Mouse (Mus musculus) CH12.LX (cell line): Measurements from ENCODE around the gene Rpusd2. TPM values are rescaled to one million over a fixed set of nuclear protein-coding genes. Genes with fewer than 3 reads are reported as not detected.

Experiments
- DNase-seq: peaks from one replicate; pipeline ENCODE4 v3.0.0-alpha.2; 2013; ENCODE audit errors: extremely low read depth
- H3K27ac ChIP-seq: 2 replicates; pipeline ENCODE4 v1.5.1; 2012; ENCODE audit warnings: low read depth, mild to moderate bottlenecking, control low read depth, moderate library complexity; ENCODE audit not compliant: insufficient read depth
- H3K27me3 ChIP-seq: replicated peaks from 2 replicates; pipeline ENCODE3; 2012; ENCODE audit warnings: inconsistent platforms
- H3K36me3 ChIP-seq, 2 experiments: replicated peaks in 1 of 2; 2 replicates each; pipeline versions ENCODE3 to v1.6.1; 2012; ENCODE audit warnings: inconsistent platforms in 1 of 2, low read length in 1 of 2, mild to moderate bottlenecking in 1 of 2, mixed read lengths in 1 of 2, moderate library complexity in 1 of 2; ENCODE audit not compliant: control insufficient read depth in 1 of 2, insufficient read depth in 1 of 2
- H3K4me1 ChIP-seq, 2 experiments: 2 replicates each; pipeline ENCODE4 v1.6.1; 2012; ENCODE audit warnings: inconsistent platforms in 1 of 2, moderate library complexity in 1 of 2; ENCODE audit not compliant: insufficient read depth in 2 of 2, control insufficient read depth in 1 of 2
- H3K4me2 ChIP-seq: 2 replicates; pipeline ENCODE4 v1.6.1; 2012; ENCODE audit warnings: low read depth, mild to moderate bottlenecking, control low read depth; ENCODE audit not compliant: poor library complexity, insufficient read depth, severe bottlenecking
- H3K4me3 ChIP-seq, 3 experiments: fragments of 150-350 bp in 1 of 3; sonication (generic) in 1 of 3; replicated peaks in 1 of 3; 2 replicates each; pipeline versions ENCODE3 to v1.5.1; 2011 to 2012; ENCODE audit warnings: low read depth in 2 of 3, low read length in 2 of 3, mild to moderate bottlenecking in 2 of 3, moderate library complexity in 2 of 3, control low read depth in 1 of 3, improper control_type of control experiment in 1 of 3, inconsistent platforms in 1 of 3, mixed read lengths in 1 of 3; ENCODE audit not compliant: poor library complexity in 1 of 3
- H3K79me2 ChIP-seq: replicated peaks from 2 replicates; pipeline ENCODE4 v1.6.1; 2012; ENCODE audit warnings: mild to moderate bottlenecking, moderate library complexity; ENCODE audit not compliant: control insufficient read depth, poor library complexity, insufficient read depth, severe bottlenecking; ENCODE audit errors: extremely low read depth
- H3K9ac ChIP-seq: 2 replicates; pipeline ENCODE4 v1.6.1; 2012; ENCODE audit warnings: low read depth, mild to moderate bottlenecking, control low read depth, moderate library complexity; ENCODE audit not compliant: insufficient read depth
- H3K9me3 ChIP-seq: replicated peaks from 2 replicates; pipeline ENCODE3; 2012; ENCODE audit warnings: low read length, inconsistent platforms, mixed read lengths
- BHLHE40 ChIP-seq: IDR thresholded peaks from 2 replicates; pipeline ENCODE4 v1.6.1; 2011; ENCODE audit warnings: mild to moderate bottlenecking, low read depth, low read length, improper control_type of control experiment
- CHD1 ChIP-seq: IDR thresholded peaks from 2 replicates; pipeline ENCODE4 v1.6.1; 2012; ENCODE audit warnings: low read depth, low read length, improper control_type of control experiment, inconsistent platforms
- CHD2 ChIP-seq: IDR thresholded peaks from 2 replicates; pipeline ENCODE4 v1.6.1; 2011; ENCODE audit warnings: low read length, improper control_type of control experiment
- CTCF ChIP-seq, 2 experiments: IDR thresholded peaks in 1 of 2; conservative IDR thresholded peaks in 1 of 2; 2 replicates each; pipeline ENCODE4 v1.5.1; 2011 to 2012; ENCODE audit warnings: low read depth in 2 of 2, low read length in 2 of 2, improper control_type of control experiment in 1 of 2, inconsistent platforms in 1 of 2, mild to moderate bottlenecking in 1 of 2, moderate library complexity in 1 of 2
- E2F4 ChIP-seq: IDR thresholded peaks from 2 replicates; pipeline ENCODE4 v1.6.1; 2011; ENCODE audit warnings: low read depth, low read length, improper control_type of control experiment; ENCODE audit not compliant: insufficient replicate concordance
- EP300 ChIP-seq: IDR thresholded peaks from 2 replicates; pipeline ENCODE4 v1.6.1; 2011; ENCODE audit warnings: low read length, improper control_type of control experiment
- GABPA ChIP-seq: IDR thresholded peaks from 2 replicates; pipeline ENCODE4 v1.6.1; 2012; ENCODE audit warnings: low read depth, low read length, improper control_type of control experiment, inconsistent platforms; ENCODE audit not compliant: insufficient replicate concordance
- HCFC1 ChIP-seq: IDR thresholded peaks from 2 replicates; pipeline ENCODE4 v1.6.1; 2012; ENCODE audit warnings: low read depth, mild to moderate bottlenecking, inconsistent platforms, low read length, improper control_type of control experiment
- IRF4 ChIP-seq: IDR thresholded peaks from 2 replicates; pipeline ENCODE4 v1.6.1; 2014; ENCODE audit warnings: low read depth, mild to moderate bottlenecking, inconsistent platforms, low read length, improper control_type of control experiment
- JUN ChIP-seq: IDR thresholded peaks from 2 replicates; pipeline ENCODE4 v1.6.1; 2011; ENCODE audit warnings: low read depth, mild to moderate bottlenecking, low read length, improper control_type of control experiment, moderate library complexity; ENCODE audit not compliant: insufficient read depth
- KAT2A ChIP-seq: IDR thresholded peaks from 2 replicates; pipeline ENCODE4 v1.6.1; 2012; ENCODE audit warnings: low read length, improper control_type of control experiment, inconsistent platforms; ENCODE audit not compliant: insufficient replicate concordance
- MAFK ChIP-seq: IDR thresholded peaks from 2 replicates; pipeline ENCODE4 v1.6.1; 2011; ENCODE audit warnings: low read length, improper control_type of control experiment; ENCODE audit not compliant: insufficient replicate concordance
- MAX ChIP-seq: IDR thresholded peaks from 2 replicates; pipeline ENCODE4 v1.6.1; 2011; ENCODE audit warnings: low read length, improper control_type of control experiment
- MAZ ChIP-seq: IDR thresholded peaks from 2 replicates; pipeline ENCODE4 v1.6.1; 2012; ENCODE audit warnings: low read depth, mild to moderate bottlenecking, inconsistent platforms, low read length, improper control_type of control experiment, moderate library complexity
- MXI1 ChIP-seq: IDR thresholded peaks from 2 replicates; pipeline ENCODE4 v1.6.1; 2011; ENCODE audit warnings: mild to moderate bottlenecking, low read depth, low read length, improper control_type of control experiment
- NELFE ChIP-seq: IDR thresholded peaks from 2 replicates; pipeline ENCODE4 v1.6.1; 2011; ENCODE audit warnings: low read depth, low read length, improper control_type of control experiment
- NRF1 ChIP-seq: IDR thresholded peaks from 2 replicates; pipeline ENCODE4 v1.6.1; 2014; ENCODE audit warnings: low read depth, mild to moderate bottlenecking, inconsistent platforms, low read length, improper control_type of control experiment, moderate library complexity
- PAX5 ChIP-seq: IDR thresholded peaks from 2 replicates; pipeline ENCODE4 v1.6.1; 2012; ENCODE audit warnings: low read length, inconsistent platforms, mixed read lengths
- POLR2A ChIP-seq: IDR thresholded peaks from 2 replicates; pipeline ENCODE4 v1.6.1; 2011; ENCODE audit warnings: low read depth, mild to moderate bottlenecking, improper control_type of control experiment, low read length
- RCOR1 ChIP-seq: conservative IDR thresholded peaks from 2 replicates; pipeline ENCODE4 v1.6.1; 2012; ENCODE audit warnings: low read depth, mild to moderate bottlenecking, inconsistent platforms, low read length, improper control_type of control experiment
- SIN3A ChIP-seq: IDR thresholded peaks from 2 replicates; pipeline ENCODE4 v1.6.1; 2012; ENCODE audit warnings: low read length, improper control_type of control experiment, inconsistent platforms
- SMC3 ChIP-seq: IDR thresholded peaks from 2 replicates; pipeline ENCODE4 v1.6.1; 2011; ENCODE audit warnings: low read depth, low read length, improper control_type of control experiment
- UBTF ChIP-seq: IDR thresholded peaks from 2 replicates; pipeline ENCODE4 v1.6.1; 2012; ENCODE audit warnings: low read depth, mild to moderate bottlenecking, inconsistent platforms, low read length, improper control_type of control experiment, moderate library complexity
- USF1 ChIP-seq: IDR thresholded peaks from 2 replicates; pipeline ENCODE4 v1.6.1; 2014; ENCODE audit warnings: low read depth, mild to moderate bottlenecking, inconsistent platforms, low read length, improper control_type of control experiment
- USF2 ChIP-seq: conservative IDR thresholded peaks from 2 replicates; pipeline ENCODE4 v1.6.1; 2011; ENCODE audit warnings: low read depth, low read length, improper control_type of control experiment
- ZC3H11A ChIP-seq: IDR thresholded peaks from 2 replicates; pipeline ENCODE4 v1.6.1; 2012; ENCODE audit warnings: low read depth, mild to moderate bottlenecking, inconsistent platforms, low read length, improper control_type of control experiment
- ZKSCAN1 ChIP-seq: IDR thresholded peaks from 2 replicates; pipeline ENCODE4 v1.6.1; 2012; ENCODE audit warnings: low read depth, inconsistent platforms, low read length, improper control_type of control experiment, borderline replicate concordance
- ZMIZ1 ChIP-seq: IDR thresholded peaks from 2 replicates; pipeline ENCODE4 v1.6.1; 2012; ENCODE audit warnings: low read depth, mild to moderate bottlenecking, inconsistent platforms, low read length, improper control_type of control experiment
- ZNF384 ChIP-seq: IDR thresholded peaks from 2 replicates; pipeline ENCODE4 v1.6.1; 2012; ENCODE audit warnings: low read depth, low read length, improper control_type of control experiment, inconsistent platforms
- dilution Hi-C: fragments of 300-500 bp; cut with MboI; formaldehyde crosslinking; loops from 2 replicates; pipeline ENCODE4 v1.14.3; 2020; ENCODE audit warnings: low sequenced_read_pairs; ENCODE audit not compliant: extremely low pct_unique_long_range_greater_than_20kb, extremely low pct_ligation_motif_present
- in situ Hi-C: fragments of 300-500 bp; cut with MboI; formaldehyde crosslinking; loops from 3 replicates; pipeline ENCODE4 v1.14.3; 2019; ENCODE audit warnings: low sequenced_read_pairs, low pct_ligation_motif_present, low pct_unique_long_range_greater_than_20kb, mixed read lengths
- polyA plus RNA-seq: library from polyadenylated mRNA; unstranded; fragments of >175 nt; gene quantifications from 2 replicates; pipeline ENCODE4 v1.2.1, GENCODE M21; 2012; ENCODE audit warnings: low read depth; ENCODE audit not compliant: insufficient read length
- total RNA-seq, 2 experiments: library from RNA; depleted of rRNA; stranded (reverse); fragments of 300-350 nt in 1 of 2; fragments of >200 nt in 1 of 2; gene quantifications; 2 replicates each; pipeline ENCODE4 v1.2.3; 2012 to 2014

Rpusd2 gene
- total and polyA plus RNA-seq, 3 experiments: 10.7 to 14.7 (median 13.7) TPM

DNA sequence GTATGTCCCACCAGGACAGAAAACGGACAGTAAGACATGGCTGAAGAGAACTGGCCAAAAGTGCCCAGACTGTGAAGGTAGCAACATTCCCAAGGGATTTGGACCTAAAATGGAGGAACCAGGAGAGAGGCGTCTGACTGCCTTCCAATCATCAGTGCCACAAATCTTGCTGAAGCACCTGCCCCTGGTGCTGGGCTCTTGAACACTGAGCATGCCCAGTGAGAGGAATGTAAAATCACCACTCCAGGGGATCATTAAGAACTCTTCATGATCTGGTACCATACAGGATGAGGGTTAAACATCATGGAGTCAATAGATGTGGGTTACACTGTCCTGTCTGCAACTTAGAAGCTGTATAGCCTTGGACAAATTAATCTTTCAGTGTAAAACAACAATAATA is 10.6 kb downstream of the Rpusd2 start:
- Histone ChIP-seq H3K4me1 (peaks cover 0 to 27% of the 10 kb centered on the region in 2 experiments; a peak in 2 of 4 replicates), H3K9me3 (no peaks in the 10 kb centered on the region), H3K27me3 (no peaks in the 10 kb centered on the region), H3K79me2 (peaks cover 17% of the 10 kb centered on the region)
- peak; percentile 64 for TF ChIP-seq NRF1
- TF ChIP-seq USF2: no peak
- TF ChIP-seq RCOR1: no peak
- no peak for TF ChIP-seq ZNF384
- TF ChIP-seq MAFK: no peak
- TF ChIP-seq EP300: no peak
- TF ChIP-seq E2F4: no peak
- no peak for TF ChIP-seq MXI1
- TF ChIP-seq SMC3: no peak
- TF ChIP-seq, all 38 proteins: peak for 1
- DNase-seq: no peak
- H3K27ac ChIP-seq: no peak overlapping the region
- no peak overlapping the region for H3K4me3 ChIP-seq
- dilution Hi-C loops: no loop called here
- in situ Hi-C loops: no loop called here
- H3K9ac ChIP-seq: no peak overlapping the region
- H3K4me2 ChIP-seq: no peak overlapping the region
- H3K36me3 ChIP-seq: peaks cover 3 to 17% of the 10 kb centered on the region in 2 experiments

GRCm38 (mm10) chr2:119046649-119047611 is 12.3 kb downstream of the Rpusd2 start, which contains the start of gene Knl1:
Gene Knl1 (plus strand): TSS chr2:119047119.
- H3K79me2 ChIP-seq: peaks cover 28% of the 10 kb centered on the region
- peaks cover 0 to 16% of the 10 kb centered on the region in 2 experiments for H3K36me3 ChIP-seq
- peak; percentile 97 for DNase-seq
- in situ Hi-C loops (no loop called here), dilution Hi-C loops (no loop called here)
- H3K4me3 ChIP-seq: peak within 1 kb of the TSS; percentile 77 to 90 (median 86)
- H3K4me2 ChIP-seq: peak within 1 kb of the TSS; percentile 44
- no peaks in the 10 kb centered on the region for H3K9me3 ChIP-seq
- H3K9ac ChIP-seq: peak within 1 kb of the TSS; percentile 50
- peak within 1 kb of the TSS; percentile 33 for H3K27ac ChIP-seq
- H3K27me3 ChIP-seq: no peaks in the 10 kb centered on the region
- H3K4me1 ChIP-seq: peaks cover 5 to 41% of the 10 kb centered on the region in 2 experiments; a peak in 2 of 4 replicates
- TF ChIP-seq USF1: no peak
- no peak for TF ChIP-seq MAZ
- TF ChIP-seq ZC3H11A: no peak
- TF ChIP-seq ZNF384: no peak
- no peak for TF ChIP-seq BHLHE40
- peak; percentile 2; the same call in 1 of the 2 replicates for TF ChIP-seq JUN
- TF ChIP-seq HCFC1: peak; percentile 77
- TF ChIP-seq RCOR1: no peak
- no peak for TF ChIP-seq ZKSCAN1
- no peak for TF ChIP-seq PAX5
- TF ChIP-seq KAT2A: peak; percentile 86
- no peak for TF ChIP-seq CTCF (conservative IDR thresholded peaks at IDR 0.05 in 1 of 2, IDR thresholded peaks at IDR 0.05 in 1 of 2; ENCODE audit: low read depth in 2 of 2, low read length in 2 of 2)
- TF ChIP-seq CHD1: no peak; the same call in 1 of the 2 replicates
- peak; percentile 98 for TF ChIP-seq MAFK
- TF ChIP-seq ZMIZ1: 0 out of 2 replicates have a peak, but pooled peaks have one; percentile 61
- TF ChIP-seq CHD2: peak; percentile 36; the same call in 1 of the 2 replicates
- TF ChIP-seq MAX: peak; percentile 73
- no peak for TF ChIP-seq SMC3
- peak; percentile 88 for TF ChIP-seq NRF1
- TF ChIP-seq MXI1: peak; percentile 62; the same call in 1 of the 2 replicates
- TF ChIP-seq EP300: no peak
- TF ChIP-seq USF2: no peak
- TF ChIP-seq IRF4: no peak
- TF ChIP-seq GABPA: no peak
- 0 out of 2 replicates have a peak, but pooled peaks have one; percentile 30 for TF ChIP-seq UBTF
- peak; percentile 91 for TF ChIP-seq POLR2A
- TF ChIP-seq NELFE: peak; percentile 88
- peak; percentile 71 for TF ChIP-seq SIN3A
